Mouse (Mus musculus) thymus, adult 18-20 months (tissue): ENCODE results near the gene Phox2a.

Source experiments
- DNase-seq, 2 experiments: peaks; one replicate each; pipeline ENCODE4 v3.0.0; 2022; ENCODE audit warnings: mixed read lengths in 2 of 2

The Phox2a gene

DNA sequence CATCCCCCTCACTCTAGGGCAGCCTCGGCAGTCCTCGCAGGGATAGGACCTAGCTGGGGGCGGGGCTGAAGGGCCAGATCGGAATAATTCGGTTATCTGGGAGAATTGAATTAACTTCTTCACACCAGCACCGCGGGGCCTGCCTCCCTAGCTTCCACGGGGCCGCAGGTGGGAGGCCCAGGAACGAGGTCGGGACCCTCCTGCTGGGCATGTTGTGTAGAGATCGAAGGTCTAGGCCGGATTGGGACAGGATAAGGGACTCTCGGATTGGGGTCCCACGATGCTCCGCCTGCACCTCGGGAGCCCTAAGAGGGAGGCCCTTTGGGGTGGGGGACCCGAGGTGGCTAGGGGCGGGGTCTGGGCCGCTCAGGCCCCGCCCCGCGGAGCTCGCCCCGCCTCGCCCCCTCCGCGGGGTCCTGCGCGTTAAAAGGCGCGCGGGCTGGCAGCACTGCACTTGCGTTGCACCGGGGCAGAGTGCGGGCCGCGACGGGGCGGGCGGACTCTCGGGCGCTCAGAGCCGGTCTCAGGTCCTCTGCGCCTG lies at the start of gene Phox2a:
Phox2a (plus strand) TSS at position 453 of the 541 bp plus-strand sequence.
- DNase-seq: no peak

DNA sequence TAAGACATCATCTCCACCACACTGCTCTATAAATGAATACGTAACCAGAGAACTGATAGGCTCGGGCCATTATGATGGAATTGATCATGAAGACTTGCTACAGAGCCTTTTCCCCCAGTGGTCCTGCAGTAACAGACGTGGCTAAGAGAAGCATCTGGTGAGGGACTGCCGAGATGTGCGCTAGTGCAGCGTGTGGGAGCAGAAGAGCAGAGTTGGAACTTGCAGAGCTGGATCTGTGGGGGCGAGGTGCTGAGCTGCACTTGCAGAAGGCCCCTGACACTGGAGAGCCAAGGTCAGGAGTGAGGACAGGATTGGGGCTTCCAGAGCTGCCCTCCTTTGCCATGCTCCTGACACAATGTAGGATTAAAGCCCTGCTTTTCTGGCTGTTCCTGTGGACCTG lies 48.1 kb upstream of the Phox2a start:
- DNase-seq: no peak

DNA sequence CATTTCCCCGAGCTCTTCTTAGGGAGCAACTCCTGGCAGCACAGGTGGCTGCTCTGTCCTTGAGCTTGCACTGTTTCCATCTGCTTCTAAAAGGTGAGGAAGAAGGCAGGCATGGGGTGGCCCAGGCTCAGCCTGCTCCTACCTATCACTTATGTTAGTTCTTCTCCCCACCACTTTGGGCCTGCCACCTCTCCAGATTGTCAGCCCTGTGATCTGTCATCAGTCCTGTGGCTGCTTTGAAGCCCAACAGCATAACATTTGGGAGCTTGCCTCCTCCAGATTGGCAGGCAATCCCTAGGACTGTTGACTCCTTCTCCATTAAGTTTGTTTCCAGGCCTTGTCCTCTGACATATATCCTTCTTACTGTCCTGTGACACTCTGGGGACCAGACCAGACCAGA lies 46.5 kb upstream of the Phox2a start:
- no peak for DNase-seq

DNA sequence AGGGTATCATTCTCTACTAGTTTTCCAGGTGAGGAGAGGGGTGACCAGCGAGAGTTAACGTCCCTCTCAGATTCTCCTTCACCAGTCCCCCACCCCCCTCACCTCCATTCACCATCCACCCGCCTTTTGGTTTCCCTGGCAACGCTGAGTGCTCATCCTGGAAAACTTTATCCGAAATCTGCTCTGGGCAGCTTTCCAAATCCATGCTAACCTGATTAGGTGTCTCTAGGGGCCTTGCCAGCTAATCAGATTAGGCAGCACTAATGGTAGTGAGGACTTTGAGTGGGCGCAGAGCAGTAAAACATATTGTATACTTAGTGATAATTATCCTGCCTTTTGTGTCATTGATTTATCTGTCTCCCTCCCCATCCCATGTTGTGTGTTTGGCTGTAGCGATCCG lies 45.4 kb upstream of the Phox2a start:
- no peak for DNase-seq

DNA sequence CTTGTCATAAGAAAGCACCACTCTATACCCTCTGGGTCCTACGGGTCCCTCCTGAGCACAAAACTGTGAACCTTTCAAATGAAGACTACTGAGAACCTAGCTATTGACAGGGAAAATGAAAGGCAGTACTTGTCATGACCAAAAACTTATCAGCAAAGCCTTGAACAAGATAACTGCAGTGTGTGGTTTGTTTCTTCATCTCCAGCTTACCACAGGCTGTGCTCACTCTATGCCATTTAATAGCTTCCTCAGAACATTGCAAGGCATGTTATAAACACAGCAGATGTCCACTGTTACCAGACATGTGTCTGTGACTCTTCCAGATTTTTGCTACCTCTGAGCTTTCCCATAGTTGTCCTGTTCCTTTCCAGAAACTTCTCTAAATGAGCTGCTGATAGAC lies 41.1 kb upstream of the Phox2a start:
- DNase-seq: no peak

DNA sequence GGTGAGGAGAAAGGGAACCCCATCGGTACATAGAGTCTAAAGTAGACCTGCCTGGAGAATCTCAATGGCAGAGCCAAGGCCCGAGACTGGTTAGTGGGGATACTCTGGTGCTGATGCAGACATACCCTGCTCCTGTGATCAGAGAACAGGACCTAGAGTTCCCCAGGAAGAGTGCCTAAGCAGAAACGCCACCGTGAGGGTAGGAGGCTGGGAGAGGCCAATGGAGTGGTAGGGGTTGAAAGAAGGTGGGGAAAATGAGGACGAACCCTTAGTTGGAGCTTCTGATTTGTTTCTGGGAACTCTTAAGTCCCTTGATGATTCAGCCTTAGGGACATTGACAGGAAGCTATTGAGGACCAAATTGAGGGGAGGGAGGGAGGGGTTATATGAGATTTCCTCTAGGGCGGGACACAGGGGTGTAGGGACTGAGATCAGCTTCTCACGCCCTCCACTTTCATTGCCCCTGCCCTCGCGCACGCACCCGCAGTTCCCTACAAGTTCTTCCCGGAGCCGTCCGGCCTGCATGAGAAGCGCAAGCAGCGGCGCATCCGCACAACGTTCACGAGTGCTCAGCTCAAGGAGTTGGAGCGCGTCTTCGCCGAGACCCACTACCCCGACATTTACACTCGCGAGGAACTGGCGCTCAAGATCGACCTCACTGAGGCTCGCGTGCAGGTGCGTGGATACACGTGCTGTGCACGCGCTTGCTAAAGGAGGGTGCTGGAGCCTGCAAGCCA lies 2.4 kb downstream of the Phox2a start:
- no peak for DNase-seq

DNA sequence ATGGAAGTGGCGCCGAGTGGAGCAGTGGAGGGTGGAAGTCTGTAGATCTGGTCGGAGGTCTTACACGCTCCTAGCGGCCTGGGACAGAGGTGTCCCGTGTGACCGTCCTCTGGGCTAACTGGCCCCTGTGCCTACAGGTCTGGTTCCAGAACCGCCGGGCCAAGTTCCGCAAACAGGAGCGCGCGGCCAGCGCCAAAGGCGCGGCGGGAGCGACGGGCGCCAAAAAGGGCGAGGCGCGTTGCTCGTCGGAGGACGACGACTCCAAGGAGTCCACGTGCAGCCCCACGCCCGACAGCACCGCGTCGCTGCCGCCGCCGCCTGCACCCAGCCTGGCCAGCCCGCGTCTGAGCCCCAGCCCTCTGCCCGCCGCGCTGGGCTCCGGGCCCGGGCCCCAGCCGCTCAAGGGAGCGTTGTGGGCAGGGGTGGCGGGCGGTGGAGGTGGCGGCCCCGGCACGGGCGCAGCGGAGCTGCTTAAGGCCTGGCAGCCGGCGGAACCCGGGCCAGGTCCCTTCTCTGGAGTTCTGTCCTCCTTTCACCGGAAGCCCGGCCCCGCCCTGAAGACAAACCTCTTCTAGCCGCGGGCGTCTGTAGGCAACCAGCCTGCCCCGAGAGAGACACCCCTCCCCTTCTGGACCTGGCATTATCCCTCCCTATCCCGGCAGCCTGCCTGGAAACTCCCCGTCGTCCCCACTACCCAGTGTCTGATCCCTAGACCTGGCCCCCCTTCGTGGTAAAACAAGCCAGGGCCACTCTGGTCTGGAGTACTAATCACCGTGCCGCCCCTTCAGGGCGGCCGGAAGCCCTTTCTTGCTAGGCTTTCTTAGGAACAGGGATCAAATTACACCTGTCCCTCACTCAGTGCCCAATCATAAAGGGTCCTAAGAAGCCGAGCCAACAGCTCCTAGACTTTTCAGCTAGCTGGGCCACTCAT lies 3.7 kb downstream of the Phox2a start:
- DNase-seq: no peak

DNA sequence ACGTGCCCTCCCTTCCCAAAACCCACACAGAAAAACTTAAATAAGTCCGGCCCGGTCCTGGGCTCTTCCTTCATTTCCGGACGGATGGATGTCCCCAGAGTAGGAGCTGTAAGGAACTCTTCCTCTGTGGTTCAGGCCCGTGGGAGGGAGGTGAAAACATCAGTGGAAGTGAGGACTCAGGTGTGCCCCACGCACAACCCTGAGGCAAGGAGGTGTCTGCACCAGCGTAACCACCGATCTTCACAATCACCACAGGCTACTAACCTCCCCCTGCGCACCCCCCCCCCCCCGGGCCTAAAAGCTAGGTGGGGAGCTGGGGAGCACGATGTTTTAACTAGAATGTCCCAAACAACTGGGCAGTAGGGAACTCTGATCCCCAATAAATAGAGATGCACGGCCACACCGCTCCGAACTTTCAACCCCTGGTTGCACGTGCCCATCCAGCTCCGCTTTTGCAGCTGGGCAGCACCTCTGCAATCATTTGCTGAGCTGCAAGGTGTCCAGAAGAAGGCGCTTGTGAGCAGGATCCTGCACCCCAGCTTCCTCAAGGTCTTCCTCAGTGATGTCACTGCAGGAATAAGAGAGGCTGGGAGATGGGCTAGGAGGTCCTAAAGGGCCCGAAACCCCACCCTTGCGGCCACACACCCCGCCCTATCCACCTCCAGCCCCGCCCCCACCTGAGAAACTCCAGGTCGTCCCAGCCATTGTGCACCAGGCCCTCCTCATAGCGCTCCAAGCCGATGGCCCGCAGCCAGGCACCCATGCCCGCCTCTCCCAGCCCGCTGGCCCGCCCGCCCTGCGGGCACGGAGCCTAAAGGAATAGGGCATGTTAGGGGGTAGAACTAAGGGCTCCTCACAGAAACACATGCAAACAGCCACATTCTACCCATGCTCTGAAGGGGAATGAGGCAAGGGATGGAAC lies 5.0 kb downstream of the Phox2a start:
- no peak for DNase-seq

DNA sequence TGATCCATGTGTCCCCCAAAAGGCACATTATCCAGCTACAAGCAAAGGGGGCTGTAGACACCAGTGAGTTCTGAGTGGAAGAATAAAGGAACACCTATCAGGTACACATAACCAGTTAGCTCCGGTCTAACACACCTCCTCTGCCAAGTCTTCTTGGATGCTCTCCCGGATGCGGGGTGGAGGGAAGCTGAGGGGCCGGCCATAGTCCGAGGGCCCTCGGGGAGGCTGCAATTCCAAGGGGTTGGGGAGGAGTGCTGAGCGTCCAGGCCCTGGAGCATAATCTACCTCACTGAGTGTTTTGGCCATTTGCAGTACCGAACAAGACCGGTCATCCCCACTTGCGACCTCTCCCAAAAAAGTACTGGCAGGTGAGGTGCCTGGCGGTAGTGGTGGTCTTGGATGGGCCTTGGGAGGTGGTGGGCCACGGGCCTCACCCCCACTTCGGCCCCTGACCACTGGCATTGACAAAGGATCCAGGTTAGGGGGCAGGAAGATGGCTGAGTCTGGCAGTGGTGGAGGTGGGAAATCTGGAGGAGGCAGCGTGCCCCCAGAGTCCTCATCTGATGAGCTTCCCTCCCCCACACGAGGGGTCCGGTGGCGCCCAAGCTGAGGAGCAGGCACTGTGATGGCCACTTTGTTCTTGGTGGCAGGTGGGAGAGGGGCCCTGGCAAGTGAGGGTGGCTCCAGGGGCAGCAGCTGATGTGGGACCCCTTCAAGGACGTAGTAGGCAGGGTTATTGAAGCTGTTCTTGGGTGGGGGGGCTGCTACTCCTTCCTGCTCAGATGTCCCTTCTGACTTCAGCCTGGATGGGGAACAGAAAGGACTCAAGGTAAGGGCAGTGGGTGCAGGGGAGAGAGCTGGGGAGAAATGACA lies 5.9 kb downstream of the Phox2a start:
- DNase-seq: no peak

DNA sequence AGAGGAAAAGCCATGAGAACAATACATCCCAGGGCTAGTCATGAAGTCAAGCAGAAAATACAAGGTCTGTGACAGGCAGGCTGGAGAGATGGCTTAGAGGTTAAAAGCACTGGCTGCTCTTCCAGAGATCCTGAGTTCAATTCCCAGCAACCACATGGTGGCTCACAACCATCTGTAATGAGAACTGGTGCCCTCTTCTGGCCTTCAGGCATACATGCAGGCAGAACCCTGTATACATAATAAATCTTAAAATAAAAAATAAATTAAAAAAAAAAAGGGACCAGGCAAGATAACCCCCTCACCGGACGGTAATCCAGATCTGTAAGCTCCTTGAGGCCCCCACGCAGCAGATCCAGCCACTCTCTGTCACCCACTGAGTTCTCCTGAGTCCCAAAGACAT lies 12.3 kb downstream of the Phox2a start:
- DNase-seq: no peak

DNA sequence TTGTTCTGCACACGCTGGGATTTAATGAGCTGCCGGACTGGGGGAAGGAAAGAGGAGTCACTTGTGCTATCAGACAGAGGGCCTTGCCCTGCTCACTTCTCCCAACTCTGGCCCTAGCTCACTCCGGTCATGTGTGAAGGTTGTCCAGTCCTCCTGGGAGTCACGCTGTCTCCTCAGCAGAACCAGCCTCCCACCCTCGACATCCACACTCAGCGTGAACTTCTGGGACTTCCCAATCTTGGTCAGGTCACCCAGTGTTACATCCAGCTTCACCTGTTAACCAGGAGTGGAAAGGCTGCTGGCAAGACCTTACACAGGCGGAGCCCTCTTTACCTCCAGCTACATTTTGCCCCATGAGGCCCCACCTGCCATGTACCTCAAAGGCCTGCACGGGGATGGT lies 13.3 kb downstream of the Phox2a start:
- no peak for DNase-seq

DNA sequence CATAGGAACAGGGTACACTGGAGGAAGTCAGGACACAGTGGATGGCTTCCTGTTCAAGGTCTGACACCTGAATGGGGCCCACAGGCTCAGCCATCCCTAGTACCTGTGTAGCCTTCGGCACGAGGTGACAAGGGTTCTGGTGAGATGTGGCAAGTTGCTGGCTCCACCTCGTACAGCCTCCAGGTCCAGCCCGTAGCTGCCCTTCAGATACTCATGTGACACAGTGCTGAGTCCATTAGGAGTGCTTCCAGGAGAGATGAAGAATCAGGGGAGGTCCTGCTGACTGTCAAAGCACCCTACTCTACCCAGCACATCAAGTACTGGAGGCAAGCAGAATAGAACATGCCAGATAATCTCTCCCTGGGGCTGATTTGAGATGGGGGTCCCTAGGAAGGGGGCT lies 14.3 kb downstream of the Phox2a start:
- DNase-seq: no peak

DNA sequence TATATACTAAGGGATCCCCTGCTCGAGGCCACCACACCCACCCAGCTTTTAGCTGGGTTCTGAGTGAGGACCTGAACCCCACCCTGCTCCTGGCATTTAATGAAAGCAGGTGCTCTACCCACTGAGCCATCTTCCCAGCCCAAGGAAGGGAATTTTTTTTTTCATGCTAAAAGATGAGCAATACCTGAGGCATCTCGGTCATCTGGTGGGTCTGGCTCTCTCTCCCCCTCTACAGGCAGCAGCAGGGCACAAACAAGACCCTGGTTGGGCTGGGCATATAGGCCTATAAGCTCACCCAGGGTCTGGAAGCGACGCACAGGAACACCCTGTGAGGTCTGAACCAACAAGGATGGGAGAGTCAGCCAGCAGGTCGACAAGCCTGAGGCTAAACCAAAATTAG lies 15.2 kb downstream of the Phox2a start:
- no peak for DNase-seq

DNA sequence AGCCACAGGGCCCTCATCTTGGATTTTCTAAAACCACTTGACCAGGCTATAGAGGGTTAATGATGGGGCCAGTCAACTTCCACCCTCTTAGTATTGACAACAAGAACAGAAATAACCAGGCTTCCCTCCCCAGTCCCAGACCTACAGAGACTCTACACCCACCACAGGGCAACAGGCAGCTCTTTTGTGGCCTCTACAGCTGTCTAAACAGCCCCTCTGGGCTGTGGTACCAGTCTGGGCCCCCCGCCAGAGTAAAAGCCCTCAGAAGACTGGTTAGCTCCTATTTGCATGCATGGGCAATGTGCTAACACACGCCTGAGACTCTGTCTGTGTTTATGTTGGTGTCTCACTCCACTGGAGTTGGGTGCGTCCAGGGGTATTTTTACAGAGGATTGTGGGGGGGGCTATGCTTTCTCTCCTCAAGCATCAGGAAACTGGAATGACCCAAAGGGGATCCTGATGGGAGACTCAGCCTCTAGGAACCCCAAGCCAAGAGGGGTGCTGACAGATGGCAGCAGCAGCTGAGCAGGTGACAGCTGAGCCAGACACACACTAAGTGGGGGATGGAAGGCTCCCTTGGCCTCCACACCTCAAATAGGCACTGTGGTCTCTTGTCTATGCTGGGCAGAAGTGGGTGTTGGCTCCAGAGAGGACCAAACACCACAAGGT lies 15.9 kb downstream of the Phox2a start:
- no peak for DNase-seq

DNA sequence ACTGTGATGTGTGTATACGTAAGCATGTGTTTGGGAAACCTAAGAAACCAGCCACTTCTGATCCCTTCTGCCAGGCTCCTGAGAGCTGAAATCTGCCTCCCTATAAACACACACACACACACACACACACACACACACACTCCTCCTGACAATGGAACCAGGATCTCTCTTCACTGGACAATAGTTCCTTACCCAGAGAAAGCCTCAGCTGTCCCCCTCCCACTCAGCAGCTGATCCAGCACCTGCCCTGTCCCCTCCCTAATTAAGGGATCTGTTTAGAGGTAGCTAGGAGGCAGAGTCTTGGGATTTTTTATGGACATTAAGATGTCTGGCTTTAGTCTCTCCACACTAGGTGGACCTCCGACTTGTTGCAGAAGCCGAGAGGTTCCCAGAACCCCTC lies 16.8 kb downstream of the Phox2a start:
- no peak for DNase-seq

DNA sequence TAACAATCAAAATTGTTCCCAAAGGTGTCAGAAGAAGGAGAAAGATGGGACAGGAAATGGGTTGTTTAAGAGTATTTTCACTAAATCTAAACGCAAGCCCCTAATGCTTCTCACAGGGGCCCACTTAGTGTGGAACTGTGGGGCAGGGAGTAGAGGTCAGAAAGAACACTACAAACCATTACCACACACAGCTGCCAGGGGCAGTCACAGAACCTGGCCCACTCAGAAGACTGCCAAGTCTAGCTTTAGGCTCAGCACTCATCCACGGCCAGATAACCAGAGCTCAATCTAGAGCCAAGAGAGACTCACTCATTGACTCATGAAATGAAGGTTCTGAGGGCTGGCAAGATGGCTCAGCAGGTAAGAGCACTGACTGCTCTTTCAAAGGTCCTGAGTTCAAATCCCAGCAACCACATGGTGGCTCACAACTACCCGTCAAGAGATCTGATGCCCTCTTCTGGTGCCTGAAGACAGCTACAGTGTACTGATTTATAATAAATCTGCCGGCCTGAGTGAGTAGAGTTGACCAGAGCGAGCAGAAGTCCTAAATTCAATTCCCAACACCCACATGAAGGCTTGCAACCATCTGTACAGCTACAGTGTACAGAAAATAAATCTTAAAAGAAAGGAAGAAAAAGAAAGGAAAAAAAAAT lies 17.5 kb downstream of the Phox2a start:
- DNase-seq: no peak

DNA sequence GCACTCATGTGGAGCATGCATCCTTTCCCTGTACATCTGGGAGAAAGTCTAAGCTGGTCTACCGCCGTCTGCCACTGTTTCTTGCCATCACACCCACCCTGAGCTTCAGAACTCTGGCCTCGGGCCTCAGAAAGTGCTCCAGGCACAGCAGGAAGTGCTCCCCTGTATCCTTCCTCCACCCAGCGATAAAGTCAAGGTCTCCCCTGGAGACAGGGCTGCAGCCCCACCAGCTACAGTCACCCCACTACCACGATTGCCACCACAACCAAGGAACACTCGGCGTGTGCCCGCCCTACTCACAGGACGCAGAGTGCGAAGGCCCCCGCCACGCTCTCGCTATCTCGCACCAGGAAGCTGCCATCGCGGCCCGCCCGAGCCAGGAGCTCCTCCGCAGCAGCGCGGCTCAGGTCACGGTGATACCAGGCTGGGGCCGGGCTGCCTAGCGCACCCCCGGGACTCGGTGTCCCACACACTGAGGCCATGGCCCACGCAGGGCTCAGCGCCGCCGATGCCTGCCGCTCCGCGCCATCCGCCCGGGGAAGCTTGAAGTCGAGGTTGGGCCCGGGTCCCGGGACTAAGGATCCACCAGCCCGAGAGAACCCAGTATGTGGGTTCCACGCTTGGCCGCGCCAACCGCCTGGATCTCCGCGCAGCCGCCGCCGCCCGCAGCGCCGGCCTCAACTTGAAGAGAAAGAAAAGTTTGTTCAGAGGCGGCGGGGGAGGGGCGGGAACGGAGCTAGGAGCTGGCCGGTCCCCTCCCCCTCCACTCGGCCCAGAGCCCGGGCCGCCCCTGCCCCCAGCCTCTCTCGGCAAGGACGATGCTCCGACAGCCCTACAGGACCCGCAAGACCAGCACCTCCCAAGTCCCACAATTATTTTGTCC lies 18.4 kb downstream of the Phox2a start:
- DNase-seq: peak; percentile 32 to 40

DNA sequence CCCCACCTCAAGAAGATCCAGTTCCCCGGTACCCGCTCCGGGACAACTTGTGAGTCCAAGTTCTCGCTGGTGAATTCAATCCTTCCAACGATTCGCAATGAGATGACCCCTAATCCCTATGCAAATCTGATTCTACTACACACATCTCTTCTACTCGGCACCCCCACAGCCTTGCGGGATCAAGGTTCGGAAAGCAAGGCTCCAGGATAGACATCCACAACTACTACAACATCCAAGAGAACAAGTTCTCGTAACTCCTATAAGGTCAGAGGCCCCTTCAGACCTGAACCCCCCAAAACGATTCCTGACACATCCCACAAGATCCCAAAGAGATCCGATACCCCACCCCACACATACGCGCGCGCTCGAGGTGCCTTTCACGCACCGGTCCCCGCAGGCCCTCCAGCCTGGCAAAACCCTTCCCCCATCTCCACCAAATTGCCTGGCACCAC lies 19.1 kb downstream of the Phox2a start:
- no peak for DNase-seq
